Mouse (Mus musculus) activated CD4-positive, CD25-positive, alpha-beta regulatory T cell, adult 4 months (primary cell): ENCODE measurements around the gene Cdc37. TPM values are rescaled to one million over a fixed set of nuclear protein-coding genes. Genes with fewer than 3 reads are reported as not detected.

Experiments used
- ATAC-seq: one replicate; pipeline ENCODE4 v1.8.0; 2017
- polyA plus RNA-seq, 2 experiments: library from polyadenylated mRNA; unstranded; fragments of 100-300 nt; shearing (Covaris generic); gene quantifications; one replicate each; pipeline ENCODE4 v1.2.1; 2017

The Cdc37 gene
- 100 to 1,000 TPM; 102 to 129 TPM for polyA plus RNA-seq

DNA sequence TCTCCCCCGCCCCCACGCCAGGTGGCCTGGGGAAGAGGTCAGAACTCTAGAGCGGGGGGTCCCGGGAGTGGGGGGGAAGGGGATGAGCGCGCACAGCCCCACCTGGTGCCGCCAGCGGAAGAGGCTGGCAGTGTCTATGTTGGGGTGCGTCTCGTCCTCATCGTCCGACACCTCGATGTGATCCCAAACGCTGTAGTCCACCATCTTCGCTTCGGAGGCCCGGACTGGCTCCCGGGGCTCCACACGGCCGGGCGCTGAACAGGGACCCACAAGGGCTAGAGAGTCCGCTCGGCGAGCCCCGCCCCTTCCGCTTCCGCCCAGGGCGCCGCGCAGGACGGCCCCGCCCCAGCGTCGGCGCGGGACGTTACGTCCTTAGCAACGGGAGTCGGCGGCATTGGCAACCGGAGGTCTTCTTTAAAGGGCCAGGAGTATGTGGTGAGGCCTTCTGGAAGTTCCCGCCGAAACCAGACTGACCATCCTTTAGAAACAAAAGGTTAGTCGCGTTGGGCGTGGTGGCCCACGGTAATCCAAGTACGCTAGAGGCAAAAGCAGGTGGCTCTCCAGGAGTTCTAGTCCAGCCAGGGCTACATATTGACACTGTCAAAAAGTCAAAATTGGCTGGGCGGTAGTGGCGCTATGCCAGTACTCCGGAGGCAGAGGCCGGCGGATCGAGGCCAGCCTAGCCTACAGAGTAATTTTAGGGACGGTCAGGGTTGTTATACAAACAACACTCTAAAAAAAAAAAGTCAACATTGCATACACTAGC lies at the start of gene Cdc37:
Gene Cdc37 (minus strand): TSS at position 329 of the 766 bp plus-strand sequence.
- ATAC-seq: peak; percentile 83

DNA sequence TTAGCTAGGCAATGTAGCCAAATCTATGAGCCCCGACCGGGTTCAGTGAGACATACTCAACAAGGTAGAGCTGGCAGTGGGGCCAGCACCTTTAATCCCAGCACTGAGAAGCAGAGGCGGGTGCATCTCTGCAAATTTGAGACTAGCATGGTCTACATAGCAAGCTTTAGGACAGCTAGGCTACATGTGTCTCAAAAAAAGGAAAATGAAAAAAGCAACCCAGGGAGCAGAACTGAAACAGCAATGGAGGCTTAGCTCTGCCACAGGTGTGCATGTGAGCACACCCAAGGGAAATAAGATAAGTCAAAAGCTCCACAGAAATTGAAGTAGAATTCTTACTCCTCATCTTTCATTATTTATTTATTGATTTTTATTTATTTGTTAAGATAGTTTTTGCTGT lies 49.2 kb upstream of the Cdc37 start:
- no peak for ATAC-seq

DNA sequence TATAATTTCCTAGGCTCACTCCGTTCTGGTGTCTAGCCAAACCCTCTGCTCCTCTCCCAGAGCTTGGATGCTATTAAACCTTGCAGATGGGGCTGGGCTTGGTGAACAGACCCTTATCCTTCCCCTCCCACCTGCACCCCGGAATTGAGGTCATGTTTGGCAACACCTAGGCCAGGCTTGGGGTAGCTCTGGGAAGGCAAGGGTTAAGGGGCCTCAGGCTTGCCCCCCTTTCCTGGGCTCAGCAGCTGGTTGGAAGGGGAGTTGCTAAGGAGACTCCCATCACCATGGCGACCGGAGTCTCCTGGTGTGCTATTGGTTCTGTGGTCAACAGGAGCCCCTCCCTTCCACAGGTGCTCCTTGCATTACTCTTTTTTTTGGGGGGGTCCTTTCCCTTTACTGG lies 48.2 kb upstream of the Cdc37 start:
- ATAC-seq: no peak

DNA sequence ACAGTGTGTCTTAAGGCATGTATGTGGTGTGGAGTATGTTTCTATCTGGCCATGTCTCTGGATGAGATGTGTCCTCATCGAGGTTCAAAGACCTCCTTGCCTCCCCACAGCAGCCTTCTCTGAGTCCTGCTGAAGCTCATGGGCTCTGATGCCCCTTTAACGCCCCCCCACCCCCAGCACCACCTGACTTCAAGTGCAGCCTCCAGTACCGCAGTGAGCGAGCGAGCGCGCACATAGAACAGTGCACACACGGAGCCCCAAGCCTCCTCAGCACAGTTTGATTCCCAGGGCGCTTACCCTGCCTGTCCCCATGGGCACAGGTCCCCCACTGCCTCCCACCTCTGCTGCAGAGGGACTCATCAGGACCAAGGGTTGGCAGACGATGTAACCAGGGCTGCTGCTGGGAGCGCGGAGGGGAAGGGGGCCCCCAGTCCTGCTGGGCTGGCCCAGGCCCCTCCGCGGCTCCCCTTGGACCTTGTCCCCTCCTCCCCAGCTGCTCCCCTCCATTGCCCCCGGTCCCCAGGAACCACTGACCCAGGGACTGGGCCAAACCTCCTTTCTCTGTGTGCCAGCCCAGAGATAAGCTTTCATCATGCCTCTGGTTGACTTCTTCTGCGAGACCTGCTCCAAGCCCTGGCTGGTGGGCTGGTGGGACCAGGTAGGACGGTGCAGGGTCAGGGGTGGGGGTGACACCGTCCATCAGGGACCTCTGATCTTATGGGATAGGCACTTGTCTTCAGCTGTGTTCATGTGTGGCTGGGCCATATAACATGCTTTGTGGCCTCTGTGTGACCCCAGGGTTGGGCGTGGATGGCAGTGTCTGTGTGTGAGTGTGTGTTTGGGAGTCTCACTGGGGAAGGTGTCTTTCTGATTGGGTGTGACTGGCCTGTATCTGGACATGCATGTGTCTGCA lies 47.0 kb upstream of the Cdc37 start:
- no peak for ATAC-seq

DNA sequence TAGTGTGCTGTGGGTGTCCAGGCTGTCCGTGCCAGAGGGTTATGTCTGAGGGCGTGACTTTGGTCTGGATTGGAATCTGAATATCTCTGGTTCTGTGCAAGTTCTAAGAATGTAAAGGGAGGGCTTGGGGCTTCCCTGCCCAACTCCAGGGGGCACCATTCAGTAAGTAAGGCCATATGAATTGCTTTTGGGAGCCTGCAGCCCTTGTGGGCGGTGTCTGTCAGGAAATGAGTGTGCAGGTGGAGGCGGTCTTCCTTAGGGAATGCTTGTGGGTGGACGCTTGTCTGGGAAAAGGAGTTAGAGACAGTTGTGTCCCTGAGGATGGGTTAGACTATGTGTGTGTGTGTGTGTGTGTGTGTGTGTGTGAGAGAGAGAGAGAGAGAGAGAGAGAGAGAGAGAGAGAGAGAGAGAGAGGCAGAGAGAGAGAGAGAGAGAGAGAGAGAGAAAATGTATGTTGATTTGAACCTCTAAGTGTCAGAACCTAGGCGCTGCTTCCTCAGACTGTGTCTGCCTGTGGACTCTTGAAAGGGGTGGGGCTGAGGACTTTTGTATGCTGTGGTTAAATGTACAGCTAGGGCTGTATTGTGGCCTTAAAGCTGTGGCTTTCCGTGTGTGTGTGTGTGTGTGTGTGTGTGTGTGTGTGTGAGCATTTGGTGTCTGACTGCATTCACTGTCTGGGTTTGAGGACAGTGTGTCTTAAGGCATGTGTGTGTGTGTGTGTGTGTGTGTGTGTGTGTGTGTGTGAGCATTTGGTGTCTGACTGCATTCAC lies 46.1 kb upstream of the Cdc37 start:
- ATAC-seq: peak; percentile 40

DNA sequence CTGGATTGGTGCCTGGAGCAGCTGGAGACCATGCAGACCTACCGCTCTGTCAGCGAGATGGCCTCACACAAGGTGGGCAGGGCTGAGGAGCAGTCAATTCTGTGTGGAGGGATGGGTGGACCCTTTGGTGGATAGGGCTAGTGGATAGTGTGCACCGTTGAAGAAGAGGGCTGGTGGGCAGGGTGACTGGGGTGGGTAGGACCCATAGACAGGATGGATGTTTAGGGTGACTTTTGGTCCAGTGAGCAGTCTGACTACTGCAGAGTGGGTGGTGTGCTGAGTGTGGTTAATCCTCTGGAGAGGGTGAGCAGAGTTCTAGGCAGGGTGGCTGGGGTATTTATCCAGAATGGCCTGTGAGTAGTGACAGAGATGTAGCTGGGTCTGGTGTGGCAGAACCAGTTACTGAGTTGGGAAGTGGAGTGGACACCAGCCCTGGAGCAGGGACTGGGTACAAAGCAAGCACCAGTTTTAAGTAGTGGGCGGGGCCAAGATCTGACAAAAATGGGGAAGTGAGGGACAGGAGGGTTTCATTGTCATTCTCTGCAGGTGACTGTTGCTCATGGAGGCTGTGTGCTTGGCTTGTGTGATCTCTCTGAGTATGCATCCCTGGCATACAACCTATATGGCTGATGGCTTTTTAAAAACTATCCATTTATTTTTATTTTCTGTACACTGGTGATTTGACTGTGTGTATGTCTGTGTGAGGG lies 45.2 kb upstream of the Cdc37 start:
- ATAC-seq: no peak

DNA sequence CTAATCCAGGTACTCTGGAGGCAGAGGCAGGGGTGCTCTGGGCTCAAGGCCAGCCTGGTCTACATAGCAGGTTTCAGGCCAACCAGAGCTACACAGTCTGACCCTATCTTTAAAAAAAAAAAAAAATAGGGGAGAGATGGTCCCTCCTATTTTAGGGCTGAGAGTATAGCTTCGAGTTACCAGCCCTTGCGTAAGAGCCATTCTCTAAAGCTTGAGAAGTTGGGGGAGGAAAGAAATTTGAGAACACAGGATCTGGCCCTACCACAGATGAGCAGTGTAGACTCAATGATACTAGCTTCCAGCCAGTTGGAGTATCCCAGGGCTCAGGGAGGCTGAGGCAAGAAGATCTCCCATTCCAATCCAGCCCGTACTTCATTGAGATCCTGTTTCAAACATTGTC lies 44.0 kb upstream of the Cdc37 start:
- no peak for ATAC-seq

DNA sequence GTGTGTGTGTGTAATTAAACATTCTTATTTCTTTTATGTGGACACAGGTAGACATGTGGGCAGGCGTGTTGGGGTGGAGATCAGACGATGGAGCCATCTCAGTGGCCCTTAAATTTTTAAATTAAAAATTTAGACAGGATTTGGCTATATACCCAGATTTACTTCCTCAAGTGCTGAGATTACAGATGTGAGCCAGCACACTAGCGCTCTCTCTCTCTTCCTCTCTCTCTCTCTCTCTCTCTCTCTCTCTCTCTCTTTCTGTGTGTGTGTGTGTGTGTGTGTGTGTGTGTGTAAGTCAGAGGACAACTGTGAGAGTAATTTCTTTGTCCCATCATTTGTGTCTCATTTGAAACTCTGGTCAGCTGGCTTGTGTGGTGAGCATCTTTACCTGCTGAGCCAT lies 40.9 kb upstream of the Cdc37 start:
- ATAC-seq: no peak

DNA sequence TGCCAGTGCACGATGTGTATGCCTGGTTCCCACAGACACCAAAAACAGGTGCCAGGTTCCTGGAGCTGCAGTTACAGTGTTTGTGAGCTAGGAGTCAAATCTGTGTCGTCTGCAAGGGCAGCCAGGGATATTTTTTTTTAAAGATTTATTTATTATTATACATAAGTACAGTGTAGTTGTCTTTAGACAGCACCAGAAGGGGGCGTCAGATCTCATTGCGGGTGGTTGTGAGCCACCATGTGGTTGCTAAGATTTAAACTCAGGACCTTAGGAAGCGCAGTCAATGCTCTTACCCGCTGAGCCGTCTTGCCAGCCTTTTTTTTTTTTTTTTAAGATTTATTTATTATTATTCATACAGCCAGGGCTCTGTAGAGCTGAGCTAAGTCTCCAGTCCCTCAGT lies 40.1 kb upstream of the Cdc37 start:
- no peak for ATAC-seq

DNA sequence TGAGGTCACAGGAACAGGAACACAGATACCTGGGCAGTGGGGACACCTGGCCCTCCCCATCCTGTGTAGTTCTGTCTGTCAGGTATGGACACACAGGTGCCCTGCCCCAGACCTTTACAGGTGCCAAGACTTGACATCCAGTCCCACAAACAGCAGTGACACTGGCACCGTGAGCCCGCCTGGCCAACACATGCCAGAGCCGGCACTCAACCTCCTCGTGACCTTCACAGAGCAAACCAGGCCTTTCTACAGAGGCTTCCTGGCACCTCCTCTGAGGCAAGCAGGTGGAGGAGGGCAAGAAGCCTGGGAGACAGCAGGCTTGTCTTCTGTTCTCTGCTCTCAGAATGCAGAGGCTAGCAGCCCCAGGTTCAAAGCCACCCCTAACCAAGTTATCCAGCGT lies 35.7 kb upstream of the Cdc37 start:
- no peak for ATAC-seq

DNA sequence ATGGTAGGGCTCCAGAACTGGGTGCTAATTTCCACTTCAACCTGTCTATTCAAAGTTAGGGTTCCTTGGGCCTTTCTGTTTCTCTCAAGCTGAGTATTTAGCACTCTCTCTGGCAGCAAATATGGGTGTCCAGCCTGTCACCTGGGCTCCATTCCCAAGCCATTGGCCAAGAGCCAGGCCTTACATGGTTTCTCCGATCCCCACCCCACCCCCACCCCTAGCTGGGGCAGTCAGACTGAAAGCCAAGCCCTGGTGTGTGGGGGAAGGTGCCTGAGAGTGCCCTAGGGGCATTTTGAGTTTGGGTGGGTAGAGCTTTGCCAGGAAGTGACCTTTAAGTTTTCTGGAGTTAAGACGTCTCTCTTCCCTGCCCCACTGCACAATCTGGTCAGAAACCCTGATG lies 35.0 kb upstream of the Cdc37 start:
- no peak for ATAC-seq

DNA sequence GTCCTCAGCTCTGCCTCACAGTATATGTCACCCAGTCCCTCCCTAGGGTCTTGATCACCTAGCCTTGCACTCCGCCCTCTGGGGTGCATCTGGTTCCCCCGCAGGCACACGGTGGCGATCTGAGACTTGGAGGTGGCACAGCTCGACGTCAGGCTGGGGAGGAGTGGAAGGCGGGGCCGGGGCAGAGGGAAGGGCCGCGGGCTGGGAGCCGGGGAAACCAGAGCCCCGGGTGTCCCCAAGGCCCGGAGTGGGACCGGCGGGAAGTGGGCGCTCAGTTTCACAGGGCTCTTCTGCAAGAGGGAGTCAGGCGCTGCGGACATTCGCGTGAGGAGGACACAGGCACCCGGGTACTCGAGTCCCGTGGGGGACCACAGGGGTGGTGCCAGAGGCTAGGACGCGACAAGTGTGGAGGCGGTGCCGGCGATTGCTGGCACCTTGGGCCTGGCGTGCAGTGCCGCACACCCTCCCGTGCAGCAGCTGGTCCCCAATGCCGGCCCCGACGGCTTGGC lies 34.2 kb upstream of the Cdc37 start:
- peak; percentile 55 for ATAC-seq

DNA sequence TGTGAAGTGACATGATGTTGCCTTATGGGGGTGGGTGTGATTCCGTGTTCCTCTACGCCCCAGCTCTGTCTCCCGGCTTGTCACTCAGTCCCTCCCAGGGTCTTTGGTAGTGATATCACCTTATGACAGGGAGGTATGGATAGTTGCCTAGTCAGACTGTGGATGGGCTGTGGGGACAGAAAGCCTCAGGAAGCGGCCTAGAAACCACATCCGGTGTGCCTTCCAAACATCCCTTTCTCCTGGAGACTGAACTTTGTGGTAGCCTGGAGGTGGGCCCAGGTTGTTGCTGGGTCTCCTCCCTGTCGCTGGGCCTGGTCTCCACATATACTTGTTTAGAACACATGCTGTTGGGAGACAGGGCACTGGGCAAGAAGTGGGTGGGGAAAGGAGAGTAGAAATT lies 33.6 kb upstream of the Cdc37 start:
- ATAC-seq: no peak

DNA sequence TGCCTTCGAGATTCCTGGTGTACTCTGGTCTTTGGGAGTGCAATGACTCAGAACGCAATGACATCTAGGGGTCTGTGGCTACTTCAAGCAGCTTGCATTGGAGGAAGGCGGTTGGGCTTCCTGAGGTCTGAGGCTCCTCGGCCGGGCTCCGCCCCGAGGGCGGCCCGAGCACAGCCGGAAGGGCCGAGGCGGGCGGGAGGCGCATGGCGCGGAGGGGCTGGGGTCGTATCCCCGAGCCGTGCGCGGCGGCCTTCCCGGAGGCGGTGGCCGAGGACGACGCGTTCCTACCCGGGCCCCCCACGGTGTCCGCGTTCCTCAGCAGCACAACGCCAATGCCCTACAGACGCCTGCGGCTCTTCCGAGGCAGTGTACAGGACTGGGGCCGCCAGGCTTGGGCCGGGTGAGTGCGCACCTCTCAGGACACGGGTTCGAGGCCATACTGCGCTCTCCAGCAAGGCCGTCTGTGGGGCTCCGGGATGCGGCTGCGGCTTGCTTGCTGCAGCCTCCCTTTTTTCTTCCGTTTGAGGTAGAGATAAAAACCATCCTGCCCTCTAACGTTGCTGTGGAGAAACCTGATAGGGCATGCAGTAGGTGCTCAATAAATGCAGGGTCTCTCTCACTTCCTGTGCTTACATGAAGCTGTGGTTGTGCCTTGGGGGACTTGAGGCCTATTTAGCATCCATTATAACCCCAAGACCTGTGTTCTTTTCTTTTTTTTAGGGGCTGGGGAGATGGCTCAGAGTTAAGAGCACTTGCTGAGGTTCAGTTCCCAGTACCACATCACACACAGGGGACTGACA lies 31.8 kb upstream of the Cdc37 start:
- ATAC-seq: peak; percentile 34

DNA sequence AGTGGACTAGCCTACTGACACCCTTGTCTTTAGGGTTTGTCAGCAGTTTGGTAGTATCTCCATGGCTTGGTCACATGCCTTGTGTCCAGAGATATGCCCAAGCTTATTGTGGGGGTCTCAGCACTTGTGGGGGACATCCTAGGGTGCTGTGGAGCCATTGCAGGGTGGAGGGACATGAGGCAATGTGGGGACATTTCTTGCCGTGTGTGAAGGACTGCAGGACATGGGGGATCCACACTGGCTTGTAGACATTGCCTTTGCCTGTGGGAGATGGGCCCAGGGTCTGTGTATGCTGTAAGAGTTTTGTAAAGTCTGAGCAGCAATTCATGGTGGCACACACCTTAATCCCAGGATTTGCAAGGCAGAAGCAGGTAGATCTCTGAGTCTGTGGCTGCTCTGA lies 31.1 kb upstream of the Cdc37 start:
- no peak for ATAC-seq

DNA sequence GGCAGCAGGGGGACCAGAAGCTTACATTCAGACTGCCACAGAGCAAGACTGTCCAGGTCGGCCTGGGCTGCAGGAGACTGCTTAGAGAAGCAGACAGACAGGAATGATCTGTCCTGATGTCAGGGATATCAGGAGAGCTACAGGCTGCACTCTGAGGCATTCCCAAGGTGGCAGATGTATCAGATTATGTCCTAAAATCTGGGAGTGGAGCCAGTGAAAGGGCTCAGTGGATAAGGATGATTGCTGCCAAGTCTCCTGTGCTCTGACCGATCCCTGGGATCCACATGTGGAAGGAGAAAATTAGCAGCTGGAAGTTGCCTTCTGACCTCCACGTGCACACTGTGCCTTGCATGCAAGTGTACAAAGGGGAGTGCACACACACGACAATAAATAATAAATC lies 30.6 kb upstream of the Cdc37 start:
- no peak for ATAC-seq

DNA sequence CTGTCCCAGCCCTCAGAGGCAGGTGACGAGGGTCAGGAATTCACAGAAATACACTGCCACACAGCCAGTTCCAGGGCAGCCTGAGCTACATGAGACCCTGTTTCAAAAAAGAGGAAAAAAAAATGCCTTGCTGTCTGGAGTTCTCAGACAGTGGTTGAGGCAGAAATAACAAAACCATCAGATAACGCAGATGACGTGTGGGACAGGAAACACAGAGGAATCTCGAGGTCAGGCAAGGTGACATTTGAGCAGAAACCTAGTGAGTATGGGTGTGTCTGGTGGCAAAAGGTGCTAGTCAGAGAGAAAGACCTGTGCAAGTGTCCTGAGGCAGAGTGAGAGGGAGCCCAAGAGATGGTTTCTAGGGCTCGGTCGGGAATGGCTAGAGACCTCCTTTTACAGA lies 22.6 kb upstream of the Cdc37 start:
- peak; percentile 61 for ATAC-seq

DNA sequence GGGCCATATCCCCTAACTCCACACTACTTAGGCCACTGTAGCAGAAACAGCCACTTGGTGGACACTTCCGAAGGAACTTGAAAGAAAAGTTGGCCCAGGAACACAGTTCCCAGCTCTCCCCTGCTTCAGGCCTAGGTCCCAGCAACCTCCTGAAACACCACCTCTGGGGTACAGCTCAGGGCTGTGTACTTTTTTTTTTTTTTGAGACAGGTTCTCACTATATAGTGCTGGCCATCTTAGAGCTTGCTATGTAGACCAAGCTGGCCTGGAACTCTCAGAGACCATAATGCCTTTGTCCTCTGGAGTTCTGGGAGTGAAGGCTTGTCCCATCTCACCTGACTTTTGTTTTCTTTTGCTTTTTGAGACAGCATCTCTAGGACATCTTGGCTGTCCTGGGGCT lies 19.4 kb upstream of the Cdc37 start:
- ATAC-seq: no peak

DNA sequence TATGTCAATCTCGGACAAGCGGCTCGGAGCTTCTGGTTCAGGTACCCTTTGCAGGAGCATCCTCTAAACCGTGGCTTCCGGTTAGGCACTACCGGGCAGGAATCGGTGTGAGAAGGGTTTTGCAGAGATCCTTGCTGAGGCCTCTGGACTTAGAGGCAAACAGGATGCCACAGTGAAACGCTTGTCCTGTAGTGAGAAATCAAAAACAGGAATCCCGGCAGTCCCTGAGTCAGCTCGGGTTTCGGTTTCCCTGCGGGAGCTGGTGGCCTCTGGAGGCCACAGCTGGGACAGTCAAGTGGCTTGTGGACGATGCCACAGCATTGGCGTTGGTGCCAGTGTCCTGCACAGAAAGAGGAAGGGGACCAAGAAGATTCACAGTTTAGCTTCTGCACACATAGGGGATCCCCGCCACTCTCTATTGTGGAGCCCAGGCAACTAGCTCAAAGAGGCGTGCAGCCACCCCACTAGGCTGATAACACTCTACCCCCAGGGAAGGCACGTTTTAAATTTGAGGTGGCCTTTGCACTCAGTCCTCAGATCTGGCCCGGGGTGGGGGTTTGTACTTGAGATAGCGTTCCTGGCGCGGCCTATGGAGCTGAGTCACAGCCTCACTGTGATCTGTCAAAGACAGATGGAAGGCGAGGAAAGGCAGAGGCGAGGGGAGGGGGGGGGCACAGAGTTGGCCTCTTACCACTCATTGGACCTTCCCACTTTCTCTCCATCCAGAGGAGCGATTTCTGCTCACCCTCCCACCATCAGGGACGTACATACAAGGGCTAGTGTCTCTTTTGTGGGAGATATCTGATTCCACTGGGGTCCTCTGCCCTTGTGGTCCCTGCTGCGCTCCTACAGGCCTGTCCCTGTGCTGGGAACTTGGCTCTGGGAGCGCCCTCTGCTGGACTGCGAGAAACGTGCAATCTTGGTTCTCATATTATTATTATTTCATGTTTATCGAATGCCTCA lies 18.7 kb upstream of the Cdc37 start:
- ATAC-seq: peak; percentile 28
